Mouse (Mus musculus): ENCODE data around the gene Adh7. TPM values are rescaled to one million over a fixed set of nuclear protein-coding genes. Genes with fewer than 3 reads are reported as not detected.

Adh7 gene
- total RNA-seq, 2 experiments from 2014 or later, result 0.10 TPM; not detected in 1

DNA sequence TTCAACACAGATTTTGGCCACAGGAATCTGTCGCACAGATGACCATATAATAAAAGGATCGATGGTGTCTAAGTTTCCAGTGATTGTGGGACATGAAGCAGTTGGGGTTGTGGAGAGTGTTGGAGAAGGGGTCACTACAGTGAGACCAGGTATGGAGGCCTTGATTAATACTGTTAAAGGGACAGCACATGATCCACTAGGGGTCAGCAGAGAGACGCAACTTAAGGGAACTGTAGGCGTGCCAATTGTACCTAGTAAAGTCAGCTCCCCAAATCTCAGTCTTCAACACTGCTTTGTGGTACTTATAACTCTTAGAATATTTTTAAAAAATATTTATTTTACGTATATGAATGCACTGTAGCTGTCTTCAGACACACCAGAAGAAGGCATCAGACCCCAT is 5.4 kb downstream of the Adh7 start:
- DNase-seq (ENCODE audit: low spot score in 2 of 2), result peak in 1 of 2 experiments; percentile 75

- no peak for DNase-seq (ENCODE audit: low spot score in 2 of 2)
These were observed 6.9 kb downstream of the Adh7 start for GRCm38 (mm10) chr3:138224363-138224954.

DNA sequence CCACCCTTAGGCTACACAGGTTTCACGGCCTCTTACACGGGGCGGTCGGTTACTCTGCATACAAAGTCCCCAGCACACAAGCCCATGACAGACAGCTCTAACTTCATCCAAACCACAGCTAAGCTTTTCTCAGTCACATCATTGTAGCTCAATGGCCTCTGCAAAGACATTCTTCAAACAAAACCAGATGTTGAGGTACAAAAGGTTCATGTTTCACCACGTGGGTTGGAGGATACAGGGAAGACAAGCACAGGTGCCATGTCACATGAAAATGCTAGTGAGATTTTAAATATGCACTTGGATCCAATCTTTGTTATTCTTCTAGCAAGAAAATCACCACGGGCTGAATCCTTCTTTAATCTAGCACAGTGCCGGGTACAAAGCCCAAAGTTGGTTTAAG is 7.8 kb downstream of the Adh7 start:
- DNase-seq (ENCODE audit: low spot score in 2 of 2), result no peak

DNA sequence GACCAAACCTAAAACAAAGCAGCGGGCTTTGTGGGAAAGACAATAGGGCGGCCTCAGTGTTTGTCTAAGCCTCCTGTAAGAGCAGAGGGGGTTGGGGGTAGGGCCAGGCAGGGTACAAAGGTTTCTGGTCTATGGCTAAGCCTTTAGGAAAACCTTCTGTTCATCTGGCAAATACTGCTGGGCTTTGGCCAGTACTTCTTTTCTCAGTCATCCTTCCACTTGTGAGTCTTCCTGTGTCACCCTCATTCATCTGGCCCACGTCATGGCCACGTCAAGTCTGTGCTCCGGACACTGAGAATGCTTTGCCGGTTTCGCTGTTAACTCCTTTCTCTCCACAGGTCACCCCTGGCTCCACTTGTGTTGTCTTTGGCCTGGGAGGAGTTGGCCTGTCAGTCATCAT is 8.3 kb downstream of the Adh7 start:
- DNase-seq (ENCODE audit: low spot score in 2 of 2), result no peak

DNA sequence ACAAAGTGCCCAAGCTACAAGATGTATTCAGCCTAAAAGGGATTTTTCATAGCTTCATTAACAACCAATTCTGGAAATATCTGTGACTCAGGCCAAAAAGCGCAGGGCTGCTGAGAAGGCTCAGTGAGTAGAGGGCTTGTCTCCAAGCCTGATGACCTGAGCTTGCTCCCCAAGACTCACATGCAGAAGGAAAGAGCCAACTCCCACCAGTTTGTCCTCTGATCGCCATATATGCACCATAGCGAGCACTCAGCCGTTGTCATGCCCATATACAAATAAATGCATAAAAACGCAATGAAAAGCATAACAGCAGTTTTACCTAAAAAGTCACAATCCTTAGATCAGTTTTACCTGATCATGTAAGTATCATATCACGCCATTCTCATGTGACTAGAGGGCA is 8.9 kb downstream of the Adh7 start:
- no peak for DNase-seq (ENCODE audit: low spot score in 2 of 2)

- no peak for DNase-seq (ENCODE audit: low spot score in 2 of 2)
These were observed 9.5 kb downstream of the Adh7 start for GRCm38 (mm10) chr3:138227082-138227481.

DNA sequence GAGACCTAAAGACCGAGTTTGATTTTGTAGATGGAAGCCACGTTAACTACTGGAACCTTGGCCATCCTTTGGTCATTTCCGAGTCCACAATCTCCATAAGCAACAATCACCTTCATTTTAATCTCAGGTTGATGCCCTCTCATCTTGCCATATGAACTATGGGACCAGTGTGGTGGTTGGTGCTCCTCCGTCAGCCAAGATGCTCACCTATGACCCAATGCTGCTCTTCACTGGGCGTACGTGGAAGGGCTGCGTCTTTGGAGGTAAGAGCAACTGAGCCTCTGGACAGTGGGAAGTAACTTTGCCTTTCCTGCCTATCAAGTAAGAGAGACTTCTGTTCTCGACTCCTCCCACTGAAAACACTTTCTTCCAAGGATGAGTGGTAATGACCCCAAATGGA is 10.2 kb downstream of the Adh7 start:
- DNase-seq (ENCODE audit: low spot score in 2 of 2), result no peak

GRCm38 (mm10) chr3:138229448-138229847 is 11.9 kb downstream of the Adh7 start:
- no peak for DNase-seq (ENCODE audit: low spot score in 2 of 2)

DNA sequence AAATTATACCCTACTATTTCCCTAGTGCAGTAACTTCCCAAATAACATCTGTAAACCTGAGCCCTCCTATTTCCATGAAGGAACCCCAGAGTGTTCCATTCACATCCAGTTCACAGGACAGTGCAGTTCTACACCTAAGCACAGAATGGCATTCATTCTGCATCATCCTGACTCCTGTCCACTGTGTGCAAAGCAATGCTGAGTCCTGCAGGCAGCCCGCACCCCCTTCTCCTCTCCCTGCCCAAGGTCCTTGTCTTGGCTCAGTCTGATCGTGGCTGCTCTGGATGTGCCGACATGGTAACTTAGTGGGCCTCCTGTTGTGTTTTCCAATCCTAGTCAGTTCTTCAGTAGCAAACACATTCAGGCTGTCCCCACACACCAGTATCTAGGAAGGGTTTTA is 12.7 kb downstream of the Adh7 start:
- DNase-seq (ENCODE audit: low spot score in 2 of 2), result no peak

DNA sequence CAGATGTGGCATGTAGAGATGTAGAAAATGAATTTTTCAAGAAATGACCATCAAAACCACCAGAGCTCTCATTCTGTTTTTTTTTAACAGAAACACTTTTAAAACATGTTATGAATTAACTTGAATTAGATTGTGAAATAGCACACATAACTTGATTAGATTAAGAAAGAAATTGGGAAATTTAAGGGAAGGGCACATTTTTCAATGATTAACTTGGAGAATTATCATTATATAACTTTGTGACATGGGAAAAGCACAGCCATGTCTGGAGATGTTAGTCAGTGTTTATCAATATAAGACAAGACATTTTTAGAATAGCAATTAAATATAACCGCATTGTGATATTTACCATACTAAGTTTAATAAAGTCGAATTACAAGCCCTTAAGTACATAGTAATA is 14.0 kb downstream of the Adh7 start:
- no peak for DNase-seq (ENCODE audit: low spot score in 2 of 2)

DNA sequence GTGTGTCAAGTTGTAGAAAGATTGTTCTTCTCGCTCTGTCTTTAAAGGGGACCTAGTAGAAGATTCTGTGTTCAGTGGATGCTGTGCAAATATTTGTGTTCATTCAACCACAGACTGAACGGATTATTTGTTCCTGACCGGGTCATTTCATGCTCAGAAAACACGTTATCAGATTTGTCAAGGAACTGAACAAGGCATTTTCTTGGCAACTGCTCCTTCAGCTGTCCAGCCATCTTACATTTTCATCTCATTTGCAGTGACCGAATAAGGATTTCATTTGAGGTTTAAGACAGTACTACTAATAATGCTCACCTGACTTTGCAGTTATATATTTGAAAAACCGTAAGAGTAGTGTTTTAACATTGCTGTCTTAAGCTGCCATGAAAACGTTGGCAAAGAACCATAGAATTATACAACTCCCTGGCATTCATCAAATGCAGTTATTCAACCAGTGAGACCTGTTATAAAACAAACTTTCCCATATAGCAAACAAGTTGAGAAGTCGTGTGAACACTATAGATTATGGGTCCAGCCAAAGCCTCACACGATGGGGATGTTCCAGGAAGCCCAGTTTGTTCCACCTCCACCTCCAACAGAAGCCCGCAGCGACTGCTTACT is 19.1 kb downstream of the Adh7 start:
- no peak for DNase-seq (ENCODE audit: low spot score in 2 of 2)

DNA sequence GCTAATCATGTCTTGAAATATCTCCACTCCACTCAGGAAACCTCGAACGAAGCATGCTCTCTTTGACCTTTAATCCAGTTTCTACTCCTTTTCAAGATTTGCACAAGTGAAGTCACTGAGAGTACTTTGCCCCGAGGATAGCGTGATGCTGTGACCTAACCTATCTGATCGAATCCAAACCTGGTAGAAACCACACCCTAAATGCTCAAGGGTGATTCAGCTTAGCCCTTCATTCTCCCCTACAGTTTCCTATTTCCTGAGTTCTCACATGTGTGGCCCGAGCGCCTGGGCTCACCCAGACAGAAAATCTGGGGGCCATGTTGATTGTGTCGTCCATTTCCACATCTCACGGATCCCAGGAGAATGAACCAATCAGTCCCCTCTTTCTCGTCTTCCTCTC is 20.5 kb downstream of the Adh7 start:
- DNase-seq (ENCODE audit: low spot score in 2 of 2), result no peak

DNA sequence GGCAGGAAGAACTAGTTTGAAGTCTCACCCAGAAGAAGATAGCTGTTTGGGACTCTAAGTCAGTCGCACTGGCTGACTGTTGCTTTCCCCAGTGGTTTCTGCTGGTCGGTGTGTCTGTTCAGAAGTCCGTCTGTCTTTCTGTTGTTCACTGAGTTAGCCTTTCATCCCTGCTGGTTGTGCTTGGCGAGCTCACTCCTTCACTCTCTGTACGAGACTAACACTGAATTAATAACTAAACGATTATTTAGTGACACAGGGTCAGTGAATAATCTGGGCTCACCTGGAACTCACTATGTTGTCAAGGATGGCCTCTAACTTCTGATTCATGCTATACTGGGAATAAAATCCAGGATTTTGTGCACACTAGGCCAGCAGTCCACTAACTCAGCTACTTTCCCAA is 21.9 kb downstream of the Adh7 start:
- DNase-seq (ENCODE audit: low spot score in 2 of 2), result no peak

DNA sequence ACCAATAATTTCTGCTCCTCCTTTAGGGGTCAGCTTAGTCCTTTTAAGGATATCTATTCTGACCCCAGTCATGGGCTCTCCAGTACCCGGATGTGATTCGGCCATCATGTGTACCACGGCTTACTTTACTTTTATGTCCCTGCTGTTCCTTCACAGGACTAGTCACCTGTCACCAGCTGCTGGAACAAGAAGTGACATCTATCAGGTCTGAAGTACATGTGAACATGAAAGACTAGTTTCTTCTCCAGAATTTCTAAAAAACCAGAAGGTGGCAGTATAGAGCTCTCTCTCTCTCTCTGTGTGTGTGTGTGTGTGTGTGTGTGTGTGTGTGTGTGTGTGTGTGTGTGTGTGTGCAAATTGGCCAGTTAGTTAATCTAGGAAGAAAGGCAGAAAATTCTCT is 22.9 kb downstream of the Adh7 start:
- no peak for DNase-seq (ENCODE audit: low spot score in 2 of 2)

- DNase-seq (ENCODE audit: low spot score in 2 of 2), result no peak
These were observed 23.4 kb downstream of the Adh7 start for GRCm38 (mm10) chr3:138240942-138241341.

DNA sequence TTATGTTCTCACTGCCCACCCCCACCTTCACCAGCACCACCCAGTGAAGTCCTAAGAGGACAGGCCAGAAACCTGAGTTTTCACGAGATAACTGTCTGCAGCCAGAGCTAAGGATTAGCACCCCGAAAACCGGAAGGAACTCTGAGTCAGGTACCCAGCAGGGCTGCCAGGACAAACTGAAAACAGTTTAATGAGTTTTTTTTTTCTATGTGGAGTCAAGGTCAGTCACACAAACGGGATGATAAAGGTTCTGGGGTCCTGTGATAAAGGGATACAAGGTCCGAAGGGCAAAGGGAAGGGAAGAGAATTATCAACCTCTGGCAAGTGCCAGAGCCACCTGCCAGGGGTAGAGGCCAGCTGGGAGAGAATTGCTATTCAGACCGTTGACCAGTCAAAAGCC is 23.8 kb downstream of the Adh7 start:
- no peak for DNase-seq (ENCODE audit: low spot score in 2 of 2)

- DNase-seq (ENCODE audit: low spot score in 2 of 2), result no peak
These were observed 24.6 kb downstream of the Adh7 start for GRCm38 (mm10) chr3:138242021-138242726.

- no peak for DNase-seq (ENCODE audit: low spot score in 2 of 2)
These were observed 25.4 kb downstream of the Adh7 start for GRCm38 (mm10) chr3:138242933-138243332.

DNA sequence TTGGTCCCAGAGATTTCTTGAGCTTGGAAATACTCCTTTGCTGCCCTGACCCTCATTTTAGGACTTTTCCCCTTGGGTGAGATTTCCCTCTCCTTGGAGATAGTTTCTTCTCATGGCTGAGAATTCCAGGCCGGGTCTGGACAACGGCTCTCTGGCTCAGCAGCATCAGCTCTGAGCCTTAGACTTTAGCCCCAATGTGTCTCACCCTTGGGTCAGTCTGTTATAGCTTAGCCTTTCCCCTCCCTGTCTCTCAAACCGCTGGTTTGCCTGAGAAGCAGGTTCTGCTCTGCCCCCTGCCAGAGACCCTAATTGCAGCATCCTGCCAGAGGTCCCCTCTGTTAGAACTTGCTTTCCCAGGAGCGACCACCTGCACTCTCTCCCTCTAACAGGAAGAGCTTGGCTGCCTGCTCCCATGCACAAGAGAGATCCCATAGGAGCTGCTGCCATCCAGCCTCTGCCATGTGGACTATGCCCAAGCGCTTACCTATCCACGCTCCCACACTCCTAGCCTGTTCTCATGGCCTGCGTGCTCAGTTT is 26.8 kb downstream of the Adh7 start:
- no peak for DNase-seq (ENCODE audit: low spot score in 2 of 2)

- DNase-seq (ENCODE audit: low spot score in 2 of 2), result no peak
These were observed 29.0 kb downstream of the Adh7 start for GRCm38 (mm10) chr3:138246511-138247020.

GRCm38 (mm10) chr3:138247241-138247640 is 29.7 kb downstream of the Adh7 start:
- no peak for DNase-seq (ENCODE audit: low spot score in 2 of 2)

- DNase-seq (ENCODE audit: low spot score in 2 of 2), result no peak
These were observed 30.5 kb downstream of the Adh7 start for GRCm38 (mm10) chr3:138248011-138248410.

All from layer of hippocampus, adult 18-20 months (tissue).